In genomic region chr10:80105926-80106325, GRCm38 (mm10) we compare ENCODE assay signal across 16 mouse cellular contexts. TPM values are rescaled to one million over a fixed set of nuclear protein-coding genes. Genes with fewer than 3 reads are reported as not detected.
A peak's percentile ranks its signal among the peaks of the same experiment; 100 is the strongest.
DNase-seq lines count a peak whose midpoint lies in the region; ATAC-seq and TF ChIP-seq lines count a peak whose summit lies in the region.
"Had no signal": no experiment of that assay in that cellular context is flagged by ENCODE, and none has a peak within 500 bp of the region (broad histone marks: within the 10 kb centered on the region; RNA-seq: fewer than 3 reads in every experiment).

No protein-coding gene starts in this region.

- 65% methylated on average over 5 of the region's 5 CpGs for WGBS in liver, embryonic 12.5 days (ENCODE audit: insufficient replicate concordance)
- 70% methylated on average over 5 of the region's 5 CpGs for WGBS in liver, embryonic 11.5 days
- WGBS in intestine, postnatal 0 days = 42% methylated on average over 5 of the region's 5 CpGs
- WGBS in stomach, postnatal 0 days = 46% methylated on average over 5 of the region's 5 CpGs

- no peak for TF ChIP-seq CTCF in intestine, postnatal 0 days (IDR thresholded peaks at IDR 0.05; ENCODE audit: low read depth)
- no peak for TF ChIP-seq CTCF in stomach, postnatal 0 days (IDR thresholded peaks at IDR 0.05; ENCODE audit: low read depth)

- H3K9ac ChIP-seq in liver, embryonic 12.5 days = no peak overlapping the region
- H3K9ac ChIP-seq in liver, embryonic 11.5 days (ENCODE audit: low read depth, low read length) = no peak overlapping the region
- H3K9ac ChIP-seq in intestine, postnatal 0 days (ENCODE audit: low read depth, low read length) = no peak overlapping the region; the same call in 1 of the 2 replicates
- H3K9ac ChIP-seq in stomach, postnatal 0 days (ENCODE audit: low read length) = peak overlapping the region; percentile 43
- H3K9ac ChIP-seq: forebrain, postnatal 0 days; midbrain, embryonic 13.5 days had no signal

- DNase-seq in liver, embryonic 11.5 days (ENCODE audit: low spot score) = no peak
- peak; percentile 54 for DNase-seq in urinary bladder, adult 2 months (ENCODE audit: low spot score)
- no peak for DNase-seq in urinary bladder, postnatal 10 days (ENCODE audit: low spot score)
- peak; percentile 56 for DNase-seq in stomach, postnatal 0 days (ENCODE audit: low spot score)
- DNase-seq in gastrocnemius, adult 18-20 months (ENCODE audit: low spot score) = no peak
- DNase-seq: cerebellum, postnatal 25 days; forebrain, postnatal 0 days; gastrocnemius, postnatal 25 days; heart, postnatal 10 days; kidney, postnatal 10 days; thymus, postnatal 14 days had no signal

- no peak for TF ChIP-seq EP300 in stomach, postnatal 0 days (optimal IDR thresholded peaks at IDR 0.05)

- H3K36me3 ChIP-seq in liver, embryonic 12.5 days = 0 out of 2 replicates have a peak, but pooled peaks cover under 1% of the 10 kb centered on the region
- no peaks in the 10 kb centered on the region for H3K36me3 ChIP-seq in liver, embryonic 11.5 days (ENCODE audit: control insufficient read depth, insufficient read depth, low read length)
- no peaks in the 10 kb centered on the region for H3K36me3 ChIP-seq in intestine, postnatal 0 days (ENCODE audit: control insufficient read depth, insufficient read depth)
- no peaks in the 10 kb centered on the region for H3K36me3 ChIP-seq in stomach, postnatal 0 days (ENCODE audit: control insufficient read depth, insufficient read depth, low read length)
- H3K36me3 ChIP-seq: midbrain, embryonic 13.5 days had no signal

- H3K27ac ChIP-seq in liver, embryonic 12.5 days = no peak overlapping the region
- no peak overlapping the region for H3K27ac ChIP-seq in liver, embryonic 11.5 days (ENCODE audit: low read depth, low read length)
- no peak overlapping the region for H3K27ac ChIP-seq in intestine, postnatal 0 days (ENCODE audit: low read depth, low read length)
- peak overlapping the region; percentile 84 for H3K27ac ChIP-seq in stomach, postnatal 0 days (replicated peaks)
- H3K27ac ChIP-seq: midbrain, embryonic 13.5 days had no signal

- H3K9me3 ChIP-seq in liver, embryonic 12.5 days (replicated peaks) = no peaks in the 10 kb centered on the region
- H3K9me3 ChIP-seq in liver, embryonic 11.5 days (ENCODE audit: control insufficient read depth, low read length) = no peaks in the 10 kb centered on the region
- no peaks in the 10 kb centered on the region for H3K9me3 ChIP-seq in intestine, postnatal 0 days (ENCODE audit: control insufficient read depth)
- no peaks in the 10 kb centered on the region for H3K9me3 ChIP-seq in stomach, postnatal 0 days (ENCODE audit: control insufficient read depth, low read length)
- H3K9me3 ChIP-seq: midbrain, embryonic 13.5 days had no signal

- H3K4me1 ChIP-seq in liver, embryonic 12.5 days = peaks cover 49% of the 10 kb centered on the region
- H3K4me1 ChIP-seq in liver, embryonic 11.5 days (replicated peaks; ENCODE audit: control insufficient read depth, insufficient read depth, low read length) = peaks cover 28% of the 10 kb centered on the region
- H3K4me1 ChIP-seq in intestine, postnatal 0 days (replicated peaks; ENCODE audit: control insufficient read depth, insufficient read depth, low read length) = peaks cover 6% of the 10 kb centered on the region; the same call in 1 of the 2 replicates
- H3K4me1 ChIP-seq in stomach, postnatal 0 days (replicated peaks; ENCODE audit: control insufficient read depth, insufficient read depth) = peaks cover 6% of the 10 kb centered on the region

- H3K4me2 ChIP-seq in liver, embryonic 12.5 days = peak overlapping the region; percentile 15; the same call in 1 of the 2 replicates
- no peak overlapping the region for H3K4me2 ChIP-seq in liver, embryonic 11.5 days
- peak overlapping the region; percentile 41 for H3K4me2 ChIP-seq in intestine, postnatal 0 days (replicated peaks; ENCODE audit: low read depth)
- H3K4me2 ChIP-seq in stomach, postnatal 0 days (replicated peaks; ENCODE audit: low read depth) = peak overlapping the region; percentile 36
- H3K4me2 ChIP-seq: midbrain, embryonic 13.5 days had no signal

- no peak for ATAC-seq in liver, embryonic 12.5 days
- no peak for ATAC-seq in liver, embryonic 11.5 days (replicated peaks; ENCODE audit: low FRiP score)
- peak; percentile 41 for ATAC-seq in intestine, postnatal 0 days
- 0 out of 2 replicates have a peak, but pooled peaks have one; percentile 30 for ATAC-seq in stomach, postnatal 0 days (ENCODE audit: low FRiP score, low TSS enrichment)
- no peak for ATAC-seq in granulocyte monocyte progenitor cell, adult 5-6 weeks (replicated peaks; ENCODE audit: poor library complexity, severe bottlenecking)
- ATAC-seq: forebrain, postnatal 0 days; midbrain, embryonic 13.5 days had no signal

- H3K4me3 ChIP-seq in liver, embryonic 12.5 days = no peak overlapping the region
- no peak overlapping the region for H3K4me3 ChIP-seq in liver, embryonic 11.5 days (ENCODE audit: low read depth, low read length)
- H3K4me3 ChIP-seq in intestine, postnatal 0 days (ENCODE audit: low read depth, low read length) = no peak overlapping the region
- H3K4me3 ChIP-seq in stomach, postnatal 0 days (ENCODE audit: low read depth, low read length) = peak overlapping the region; percentile 10; the same call in 1 of the 2 replicates
- H3K4me3 ChIP-seq: erythroblast, embryonic 14.5 days; midbrain, embryonic 13.5 days had no signal

- no peaks in the 10 kb centered on the region for H3K27me3 ChIP-seq in liver, embryonic 12.5 days (replicated peaks)
- H3K27me3 ChIP-seq in liver, embryonic 11.5 days (replicated peaks; ENCODE audit: control insufficient read depth, insufficient read depth, low read length) = no peaks in the 10 kb centered on the region
- no peaks in the 10 kb centered on the region for H3K27me3 ChIP-seq in intestine, postnatal 0 days (replicated peaks; ENCODE audit: control insufficient read depth, insufficient read depth, low read length)
- H3K27me3 ChIP-seq in stomach, postnatal 0 days (ENCODE audit: control insufficient read depth, insufficient read depth, low read length) = no peaks in the 10 kb centered on the region
- H3K27me3 ChIP-seq: midbrain, embryonic 13.5 days had no signal

RNA-seq across cellular contexts. Expression of gene Sbno2, which starts 0.6 kb away (rescaled TPM):
- 15.0 and 15.4 TPM in 2 replicates for polyA plus RNA-seq in liver, embryonic 12.5 days (2016; fragmentation: Nextera tagmentation; extraction: Ambion mirVana)
- polyA plus RNA-seq in liver, embryonic 11.5 days (2014; fragmentation: Nextera tagmentation; extraction: Ambion mirVana) = 17.7 and 19.2 TPM in 2 replicates
- 34.0 and 35.4 TPM in 2 replicates for polyA plus RNA-seq in urinary bladder, adult 2 months (2012; rRNA removed)
- 9.8 and 11.1 TPM in 2 replicates for polyA plus RNA-seq in intestine, postnatal 0 days (2015; fragmentation: Nextera tagmentation; extraction: Ambion mirVana)
- polyA plus RNA-seq in stomach, postnatal 0 days (2015; fragmentation: Nextera tagmentation; extraction: Ambion mirVana) = 10.7 and 11.0 TPM in 2 replicates
- 42.4 and 43.6 TPM in 2 replicates for total RNA-seq in granulocyte monocyte progenitor cell, adult 5-6 weeks (2014; fragmentation: Nextera tagmentation)
- 18.0 and 24.5 TPM in 2 replicates for total RNA-seq in granulocyte monocyte progenitor cell, adult 5-6 weeks (2017)
- 1 to 10 TPM; 5.4 to 5.9 TPM for total RNA-seq in gastrocnemius, adult 18-20 months (2021)

RNA-seq across cellular contexts. Expression of gene Stk11, which starts 9.7 kb away (rescaled TPM):
- polyA plus RNA-seq in liver, embryonic 12.5 days (2016; fragmentation: Nextera tagmentation; extraction: Ambion mirVana) = 18.6 and 19.8 TPM in 2 replicates
- polyA plus RNA-seq in liver, embryonic 11.5 days (2014; fragmentation: Nextera tagmentation; extraction: Ambion mirVana) = 25.1 and 33.5 TPM in 2 replicates
- polyA plus RNA-seq in urinary bladder, adult 2 months (2012; rRNA removed) = 77.3 and 89.9 TPM in 2 replicates
- polyA plus RNA-seq in intestine, postnatal 0 days (2015; fragmentation: Nextera tagmentation; extraction: Ambion mirVana) = 11.7 and 12.4 TPM in 2 replicates
- polyA plus RNA-seq in stomach, postnatal 0 days (2015; fragmentation: Nextera tagmentation; extraction: Ambion mirVana) = 10.3 and 11.2 TPM in 2 replicates
- 94.5 and 150 TPM in 2 replicates for total RNA-seq in granulocyte monocyte progenitor cell, adult 5-6 weeks (2014; fragmentation: Nextera tagmentation)
- 121 and 132 TPM in 2 replicates for total RNA-seq in granulocyte monocyte progenitor cell, adult 5-6 weeks (2017)
- total RNA-seq in gastrocnemius, adult 18-20 months (2021) = 100 to 1,000 TPM; 145 to 148 TPM

RNA-seq across cellular contexts. Expression of gene Atp5d, which starts 32.5 kb away (rescaled TPM):
- polyA plus RNA-seq in liver, embryonic 12.5 days (2016; fragmentation: Nextera tagmentation; extraction: Ambion mirVana) = 393 and 419 TPM in 2 replicates
- 482 and 514 TPM in 2 replicates for polyA plus RNA-seq in liver, embryonic 11.5 days (2014; fragmentation: Nextera tagmentation; extraction: Ambion mirVana)
- 367 and 372 TPM in 2 replicates for polyA plus RNA-seq in urinary bladder, adult 2 months (2012; rRNA removed)
- 1,009 and 1,013 TPM in 2 replicates for polyA plus RNA-seq in intestine, postnatal 0 days (2015; fragmentation: Nextera tagmentation; extraction: Ambion mirVana)
- polyA plus RNA-seq in stomach, postnatal 0 days (2015; fragmentation: Nextera tagmentation; extraction: Ambion mirVana) = 679 and 705 TPM in 2 replicates
- total RNA-seq in granulocyte monocyte progenitor cell, adult 5-6 weeks (2014; fragmentation: Nextera tagmentation) = 193 and 253 TPM in 2 replicates
- total RNA-seq in granulocyte monocyte progenitor cell, adult 5-6 weeks (2017) = 47.4 and 49.6 TPM in 2 replicates
- 100 to 1,000 TPM; 573 to 611 TPM for total RNA-seq in gastrocnemius, adult 18-20 months (2021)

RNA-seq across cellular contexts. Expression of gene Cbarp, which starts 34.7 kb away (rescaled TPM):
- polyA plus RNA-seq in liver, embryonic 12.5 days (2016; fragmentation: Nextera tagmentation; extraction: Ambion mirVana) = 0.94 and 0.96 TPM in 2 replicates
- 2.8 and 3.1 TPM in 2 replicates for polyA plus RNA-seq in liver, embryonic 11.5 days (2014; fragmentation: Nextera tagmentation; extraction: Ambion mirVana)
- 9.2 and 12.2 TPM in 2 replicates for polyA plus RNA-seq in urinary bladder, adult 2 months (2012; rRNA removed)
- 2.1 and 2.7 TPM in 2 replicates for polyA plus RNA-seq in intestine, postnatal 0 days (2015; fragmentation: Nextera tagmentation; extraction: Ambion mirVana)
- polyA plus RNA-seq in stomach, postnatal 0 days (2015; fragmentation: Nextera tagmentation; extraction: Ambion mirVana) = 4.2 and 4.3 TPM in 2 replicates
- 0.73 and 5.3 TPM in 2 replicates for total RNA-seq in granulocyte monocyte progenitor cell, adult 5-6 weeks (2014; fragmentation: Nextera tagmentation)
- total RNA-seq in granulocyte monocyte progenitor cell, adult 5-6 weeks (2017) = 0.36 TPM in 1 of 2 replicates, not detected in the other
- total RNA-seq in gastrocnemius, adult 18-20 months (2021) = 1 to 10 TPM; 1.6 to 1.9 TPM

RNA-seq across cellular contexts. Expression of gene Midn, which starts 42.1 kb away (rescaled TPM):
- polyA plus RNA-seq in liver, embryonic 12.5 days (2016; fragmentation: Nextera tagmentation; extraction: Ambion mirVana) = 5.7 and 6.3 TPM in 2 replicates
- polyA plus RNA-seq in liver, embryonic 11.5 days (2014; fragmentation: Nextera tagmentation; extraction: Ambion mirVana) = 19.2 and 20.1 TPM in 2 replicates
- polyA plus RNA-seq in urinary bladder, adult 2 months (2012; rRNA removed) = 21.2 and 30.5 TPM in 2 replicates
- 18.1 and 19.5 TPM in 2 replicates for polyA plus RNA-seq in intestine, postnatal 0 days (2015; fragmentation: Nextera tagmentation; extraction: Ambion mirVana)
- 8.5 and 9.6 TPM in 2 replicates for polyA plus RNA-seq in stomach, postnatal 0 days (2015; fragmentation: Nextera tagmentation; extraction: Ambion mirVana)
- 26.7 and 36.8 TPM in 2 replicates for total RNA-seq in granulocyte monocyte progenitor cell, adult 5-6 weeks (2014; fragmentation: Nextera tagmentation)
- 10.0 and 17.4 TPM in 2 replicates for total RNA-seq in granulocyte monocyte progenitor cell, adult 5-6 weeks (2017)
- 10 to 100 TPM; 40.6 to 47.9 TPM for total RNA-seq in gastrocnemius, adult 18-20 months (2021)

Comparison
In these comparisons a context has a peak if more than half of its experiments do, and no peak if none do; other contexts are left out.
1. DNase-seq: peak in urinary bladder, adult 2 months (single experiment) and stomach, postnatal 0 days (single experiment); none in liver, embryonic 11.5 days (single experiment), urinary bladder, postnatal 10 days (single experiment) and gastrocnemius, adult 18-20 months (single experiment).
2. ATAC-seq: peak in intestine, postnatal 0 days (single experiment) and stomach, postnatal 0 days (single experiment); none in liver, embryonic 12.5 days (single experiment), liver, embryonic 11.5 days (single experiment) and granulocyte monocyte progenitor cell, adult 5-6 weeks (single experiment).